Comparison of ENCODE assay signal across 9 mouse cellular contexts in the genomic region with DNA sequence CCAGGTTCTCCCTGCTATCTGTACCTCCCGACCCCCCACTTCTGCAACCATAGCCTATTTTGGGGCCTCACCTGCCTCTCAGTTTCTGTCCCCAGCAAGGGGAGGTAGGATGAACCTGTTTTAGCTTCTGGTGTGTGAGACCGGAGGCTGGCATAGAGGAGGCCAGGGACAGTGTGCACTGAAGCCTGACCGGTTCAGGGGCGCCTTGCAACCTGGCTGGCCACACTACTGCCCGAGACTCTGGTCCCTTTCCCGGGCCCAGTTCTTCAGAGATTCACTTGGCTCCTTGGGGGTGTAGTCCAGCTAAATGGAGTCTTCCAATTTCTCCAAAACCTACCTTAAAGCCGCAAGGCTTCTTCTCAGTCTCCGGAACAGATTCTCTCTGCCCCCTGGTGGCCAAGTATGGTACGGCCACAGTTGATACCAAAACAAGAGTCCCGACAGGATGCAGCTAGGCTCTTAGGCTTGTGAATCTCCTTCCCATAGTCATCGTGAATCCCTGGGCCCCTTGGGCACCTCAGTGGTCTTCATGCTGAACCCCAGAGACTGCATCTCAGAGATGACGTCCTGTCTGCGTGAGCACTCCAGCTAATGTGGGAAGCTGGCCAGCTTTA. TPM values are rescaled to one million over a fixed set of nuclear protein-coding genes. Genes with fewer than 3 reads are reported as not detected.
A peak's percentile ranks its signal among the peaks of the same experiment; 100 is the strongest.
DNase-seq lines count a peak whose midpoint lies in the region; ATAC-seq lines count a peak whose summit lies in the region.
"Had no signal": no experiment of that assay in that cellular context is flagged by ENCODE, and none has a peak within 500 bp of the region (broad histone marks: within the 10 kb centered on the region; RNA-seq: fewer than 3 reads in every experiment).

No protein-coding gene starts in this region.

- WGBS in forebrain, embryonic 10.5 days = 22% methylated on average over 13 of the region's 13 CpGs
- 22% methylated on average over 13 of the region's 13 CpGs for WGBS in heart, embryonic 14.5 days
- 22% methylated on average over 13 of the region's 13 CpGs for WGBS in liver, embryonic 11.5 days
- 23% methylated on average over 13 of the region's 13 CpGs for WGBS in neural tube, embryonic 11.5 days
- WGBS in stomach, embryonic 16.5 days = 19% methylated on average over 13 of the region's 13 CpGs

- H3K9me3 ChIP-seq in forebrain, embryonic 10.5 days = no peaks in the 10 kb centered on the region
- H3K9me3 ChIP-seq in heart, embryonic 14.5 days (ENCODE audit: control insufficient read depth, low read length) = 0 out of 2 replicates have a peak, but pooled peaks cover 5% of the 10 kb centered on the region
- no peaks in the 10 kb centered on the region for H3K9me3 ChIP-seq in liver, embryonic 11.5 days (ENCODE audit: control insufficient read depth, low read length)
- no peaks in the 10 kb centered on the region for H3K9me3 ChIP-seq in neural tube, embryonic 11.5 days (ENCODE audit: control insufficient read depth, low read length)
- H3K9me3 ChIP-seq in stomach, embryonic 16.5 days (replicated peaks; ENCODE audit: control insufficient read depth, low read length) = no peaks in the 10 kb centered on the region
- H3K9me3 ChIP-seq: embryonic facial prominence, embryonic 12.5 days had no signal

- peak overlapping the region; percentile 56 for H3K4me2 ChIP-seq in heart, embryonic 14.5 days (ENCODE audit: low read length)
- H3K4me2 ChIP-seq in liver, embryonic 11.5 days = 0 out of 2 replicates have a peak overlapping the region, but pooled peaks have one; percentile 19
- no peak overlapping the region for H3K4me2 ChIP-seq in neural tube, embryonic 11.5 days (ENCODE audit: low read depth)
- H3K4me2 ChIP-seq in stomach, embryonic 16.5 days (ENCODE audit: low read depth, low read length) = no peak overlapping the region
- H3K4me2 ChIP-seq: embryonic facial prominence, embryonic 12.5 days had no signal

- H3K4me3 ChIP-seq in forebrain, embryonic 10.5 days = no peak overlapping the region
- no peak overlapping the region; a peak in 2 of 4 replicates for H3K4me3 ChIP-seq in heart, embryonic 14.5 days (ENCODE audit: control insufficient read depth in 1 of 2, insufficient read depth in 1 of 2, low read depth in 1 of 2, low read length in 2 of 2)
- H3K4me3 ChIP-seq in liver, embryonic 11.5 days (ENCODE audit: low read depth, low read length) = no peak overlapping the region
- H3K4me3 ChIP-seq in neural tube, embryonic 11.5 days (ENCODE audit: low read depth, low read length) = no peak overlapping the region
- H3K4me3 ChIP-seq in stomach, embryonic 16.5 days (replicated peaks; ENCODE audit: low read length) = no peak overlapping the region
- H3K4me3 ChIP-seq: embryonic facial prominence, embryonic 12.5 days had no signal

- H3K4me1 ChIP-seq in forebrain, embryonic 10.5 days = peaks cover 6% of the 10 kb centered on the region; the same call in 1 of the 2 replicates
- H3K4me1 ChIP-seq in heart, embryonic 14.5 days (ENCODE audit: control insufficient read depth in 2 of 2, insufficient read depth in 2 of 2, low read length in 2 of 2) = peaks cover 15 to 26% of the 10 kb centered on the region in 2 experiments
- no peaks in the 10 kb centered on the region for H3K4me1 ChIP-seq in liver, embryonic 11.5 days (replicated peaks; ENCODE audit: control insufficient read depth, insufficient read depth, low read length)
- no peaks in the 10 kb centered on the region for H3K4me1 ChIP-seq in neural tube, embryonic 11.5 days (ENCODE audit: control insufficient read depth, insufficient read depth, low read length)
- no peaks in the 10 kb centered on the region; the same call in 1 of the 2 replicates for H3K4me1 ChIP-seq in stomach, embryonic 16.5 days (ENCODE audit: control insufficient read depth, insufficient read depth, low read length)
- H3K4me1 ChIP-seq: embryonic facial prominence, embryonic 12.5 days had no signal

- no peak overlapping the region for H3K27ac ChIP-seq in forebrain, embryonic 10.5 days
- peak overlapping the region; percentile 77 to 80 for H3K27ac ChIP-seq in heart, embryonic 14.5 days (replicated peaks in 1 of 2; ENCODE audit: control insufficient read depth in 1 of 2, insufficient read depth in 1 of 2, low read depth in 2 of 2, low read length in 2 of 2)
- H3K27ac ChIP-seq in liver, embryonic 11.5 days (ENCODE audit: low read depth, low read length) = no peak overlapping the region
- no peak overlapping the region for H3K27ac ChIP-seq in neural tube, embryonic 11.5 days (ENCODE audit: low read depth, low read length)
- H3K27ac ChIP-seq in stomach, embryonic 16.5 days (ENCODE audit: low read length) = no peak overlapping the region
- H3K27ac ChIP-seq: embryonic facial prominence, embryonic 12.5 days had no signal

- no peaks in the 10 kb centered on the region for H3K36me3 ChIP-seq in forebrain, embryonic 10.5 days (replicated peaks)
- no peaks in the 10 kb centered on the region for H3K36me3 ChIP-seq in heart, embryonic 14.5 days (ENCODE audit: control insufficient read depth, insufficient read depth, low read length)
- H3K36me3 ChIP-seq in liver, embryonic 11.5 days (ENCODE audit: control insufficient read depth, insufficient read depth, low read length) = no peaks in the 10 kb centered on the region
- no peaks in the 10 kb centered on the region for H3K36me3 ChIP-seq in neural tube, embryonic 11.5 days (ENCODE audit: control insufficient read depth, insufficient read depth, low read length)
- H3K36me3 ChIP-seq in stomach, embryonic 16.5 days (ENCODE audit: control insufficient read depth, insufficient read depth, low read length) = no peaks in the 10 kb centered on the region
- H3K36me3 ChIP-seq: embryonic facial prominence, embryonic 12.5 days had no signal

- ATAC-seq in heart, embryonic 14.5 days (ENCODE audit: insufficient number of reproducible peaks, insufficient read depth, low FRiP score, low read depth) = peak; percentile 59; the same call in 1 of the 2 replicates
- no peak for ATAC-seq in liver, embryonic 11.5 days (replicated peaks; ENCODE audit: low FRiP score)
- ATAC-seq in neural tube, embryonic 11.5 days (ENCODE audit: insufficient read depth, low FRiP score, low TSS enrichment) = no peak
- ATAC-seq in stomach, embryonic 16.5 days (ENCODE audit: insufficient read depth, low FRiP score) = peak; percentile 50; the same call in 1 of the 2 replicates

- H3K27me3 ChIP-seq in forebrain, embryonic 10.5 days (ENCODE audit: poor library complexity, severe bottlenecking) = 0 out of 2 replicates have a peak, but pooled peaks cover 3% of the 10 kb centered on the region
- H3K27me3 ChIP-seq in heart, embryonic 14.5 days (ENCODE audit: control insufficient read depth, insufficient read depth, low read length) = no peaks in the 10 kb centered on the region
- no peaks in the 10 kb centered on the region; the same call in 1 of the 2 replicates for H3K27me3 ChIP-seq in liver, embryonic 11.5 days (replicated peaks; ENCODE audit: control insufficient read depth, insufficient read depth, low read length)
- H3K27me3 ChIP-seq in neural tube, embryonic 11.5 days (ENCODE audit: control insufficient read depth, insufficient read depth, low read length) = no peaks in the 10 kb centered on the region
- H3K27me3 ChIP-seq in stomach, embryonic 16.5 days (ENCODE audit: control insufficient read depth, insufficient read depth, low read length) = no peaks in the 10 kb centered on the region
- H3K27me3 ChIP-seq: embryonic facial prominence, embryonic 12.5 days had no signal

- H3K9ac ChIP-seq in heart, embryonic 14.5 days (ENCODE audit: low read length) = peak overlapping the region; percentile 51
- no peak overlapping the region for H3K9ac ChIP-seq in liver, embryonic 11.5 days (ENCODE audit: low read depth, low read length)
- H3K9ac ChIP-seq in neural tube, embryonic 11.5 days (ENCODE audit: low read length) = no peak overlapping the region
- H3K9ac ChIP-seq in stomach, embryonic 16.5 days (ENCODE audit: low read length) = no peak overlapping the region
- H3K9ac ChIP-seq: embryonic facial prominence, embryonic 12.5 days had no signal

- peak; percentile 91 for DNase-seq in CD4-positive, CD25-positive, alpha-beta regulatory T cell, adult 2 months (ENCODE audit: low read depth, low spot score)
- DNase-seq in brain, embryonic 18.5 days (ENCODE audit: low read depth, low spot score) = peak; percentile 56
- DNase-seq in forebrain, embryonic 10.5 days (ENCODE audit: extremely low spot score, low spot score) = peak; percentile 87
- DNase-seq in kidney, postnatal 10 days = peak; percentile 94
- DNase-seq in liver, embryonic 11.5 days (ENCODE audit: low spot score) = peak; percentile 87
- peak; percentile 90 for DNase-seq in neural tube, embryonic 11.5 days (ENCODE audit: low spot score)

RNA-seq across cellular contexts. Expression of a gene that starts 22.0 kb away (rescaled TPM):
- polyA plus RNA-seq in forebrain, embryonic 10.5 days (2016; fragmentation: Nextera tagmentation; extraction: Ambion mirVana) = 0.32 and 0.42 TPM in 2 replicates
- 0.59 and 0.78 TPM in 2 replicates for polyA plus RNA-seq in heart, embryonic 14.5 days (2014; fragmentation: Nextera tagmentation; extraction: Ambion mirVana)
- 0.22 and 0.43 TPM in 2 replicates for polyA plus RNA-seq in liver, embryonic 11.5 days (2014; fragmentation: Nextera tagmentation; extraction: Ambion mirVana)
- 6.6 and 6.8 TPM in 2 replicates for polyA plus RNA-seq in neural tube, embryonic 11.5 days (2014; fragmentation: Nextera tagmentation; extraction: Ambion mirVana)
- polyA plus RNA-seq in stomach, embryonic 16.5 days (2015; fragmentation: Nextera tagmentation; extraction: Ambion mirVana) = 0.25 and 0.47 TPM in 2 replicates

RNA-seq across cellular contexts. Expression of a gene that starts 48.8 kb away (rescaled TPM):
- 1,192 and 1,195 TPM in 2 replicates for polyA plus RNA-seq in forebrain, embryonic 10.5 days (2016; fragmentation: Nextera tagmentation; extraction: Ambion mirVana)
- polyA plus RNA-seq in heart, embryonic 14.5 days (2014; fragmentation: Nextera tagmentation; extraction: Ambion mirVana) = 721 and 767 TPM in 2 replicates
- 1,333 and 1,422 TPM in 2 replicates for polyA plus RNA-seq in liver, embryonic 11.5 days (2014; fragmentation: Nextera tagmentation; extraction: Ambion mirVana)
- polyA plus RNA-seq in neural tube, embryonic 11.5 days (2014; fragmentation: Nextera tagmentation; extraction: Ambion mirVana) = 926 and 968 TPM in 2 replicates
- polyA plus RNA-seq in stomach, embryonic 16.5 days (2015; fragmentation: Nextera tagmentation; extraction: Ambion mirVana) = 825 and 942 TPM in 2 replicates

RNA-seq across cellular contexts. Expression of a gene that starts 52.5 kb away (rescaled TPM):
- polyA plus RNA-seq in forebrain, embryonic 10.5 days (2016; fragmentation: Nextera tagmentation; extraction: Ambion mirVana) = 5.3 and 6.0 TPM in 2 replicates
- 7.1 and 7.9 TPM in 2 replicates for polyA plus RNA-seq in heart, embryonic 14.5 days (2014; fragmentation: Nextera tagmentation; extraction: Ambion mirVana)
- 2.1 and 2.2 TPM in 2 replicates for polyA plus RNA-seq in liver, embryonic 11.5 days (2014; fragmentation: Nextera tagmentation; extraction: Ambion mirVana)
- 15.2 and 15.8 TPM in 2 replicates for polyA plus RNA-seq in neural tube, embryonic 11.5 days (2014; fragmentation: Nextera tagmentation; extraction: Ambion mirVana)
- polyA plus RNA-seq in stomach, embryonic 16.5 days (2015; fragmentation: Nextera tagmentation; extraction: Ambion mirVana) = 7.0 and 12.1 TPM in 2 replicates

Comparison
In these comparisons a context has a peak if more than half of its experiments do, and no peak if none do; other contexts are left out.
1. H3K27ac ChIP-seq: peak in heart, embryonic 14.5 days (2 of 2); none in forebrain, embryonic 10.5 days (single experiment), liver, embryonic 11.5 days (single experiment), neural tube, embryonic 11.5 days (single experiment) and stomach, embryonic 16.5 days (single experiment).
2. ATAC-seq: peak in heart, embryonic 14.5 days (single experiment) and stomach, embryonic 16.5 days (single experiment); none in liver, embryonic 11.5 days (single experiment) and neural tube, embryonic 11.5 days (single experiment).
3. H3K4me2 ChIP-seq: peak in heart, embryonic 14.5 days (single experiment) and liver, embryonic 11.5 days (single experiment); none in neural tube, embryonic 11.5 days (single experiment) and stomach, embryonic 16.5 days (single experiment).
4. Peak in every context shown above with its lines, with median percentiles within 50 percentile points of each other: DNase-seq.